Mouse (Mus musculus) forebrain, embryonic 12.5 days (tissue): ENCODE measurements around the gene Bola2. TPM values are rescaled to one million over a fixed set of nuclear protein-coding genes. Genes with fewer than 3 reads are reported as not detected.
"Not testable (repeated sequence)": the region's sequence is repeated elsewhere in the genome, so short reads cannot be mapped to it uniquely, and the experiment has no call there.

ENCODE experiments used
- ATAC-seq: fragments of 200-750 bp; cut with Nextera tagmentation; 2 replicates; pipeline ENCODE4 v1.8.0; 2017; ENCODE audit warnings: moderate TSS enrichment; ENCODE audit not compliant: low FRiP score
- H3K27ac ChIP-seq: fragments of 300-500 bp; sonication (generic); 2 replicates; pipeline ENCODE4 v1.5.1; 2016; ENCODE audit warnings: mild to moderate bottlenecking
- H3K27me3 ChIP-seq: fragments of 300-500 bp; sonication (generic); 2 replicates; pipeline ENCODE4 v1.6.1; 2016; ENCODE audit warnings: mild to moderate bottlenecking
- H3K36me3 ChIP-seq: fragments of 300-500 bp; sonication (generic); replicated peaks from 2 replicates; pipeline ENCODE4 v1.6.1; 2016; ENCODE audit warnings: mild to moderate bottlenecking
- H3K4me1 ChIP-seq: fragments of 300-500 bp; sonication (generic); 2 replicates; pipeline ENCODE4 v1.6.1; 2016
- H3K4me2 ChIP-seq: fragments of 300-500 bp; sonication (generic); 2 replicates; pipeline ENCODE4 v1.6.1; 2016; ENCODE audit warnings: mild to moderate bottlenecking, moderate library complexity
- H3K4me3 ChIP-seq: fragments of 300-500 bp; sonication (generic); replicated peaks from 2 replicates; pipeline ENCODE4 v1.5.1; 2016; ENCODE audit warnings: mild to moderate bottlenecking
- H3K9ac ChIP-seq: fragments of 300-500 bp; sonication (generic); 2 replicates; pipeline ENCODE4 v1.6.1; 2016; ENCODE audit warnings: mild to moderate bottlenecking
- H3K9me3 ChIP-seq: fragments of 300-500 bp; sonication (generic); 2 replicates; pipeline ENCODE4 v1.6.1; 2016
- WGBS: fragments of 180-500 bp; shearing (Covaris S2); methylation state at CpG from one replicate; pipeline ENCODE4 v1.1.7; 2016; 5-methylcytosine and 5-hydroxymethylcytosine counted together
- polyA plus RNA-seq: library from polyadenylated mRNA; unstranded; fragments of >200 nt; fragmentation: Nextera tagmentation; extraction: Ambion mirVana; gene quantifications from 2 replicates; pipeline ENCODE4 v1.2.1, GENCODE M21; 2016

Gene Bola2
- polyA plus RNA-seq, 1 experiment from 2014 or later, result 157 TPM

- 94% methylated on average over 3 of the region's 3 CpGs for WGBS
- Histone ChIP-seq H3K27ac (no peak overlapping the region), H3K4me3 (no peak overlapping the region), H3K27me3 (no peaks in the 10 kb centered on the region), H3K4me2 (no peak overlapping the region), H3K9me3 (no peaks in the 10 kb centered on the region), H3K9ac (no peak overlapping the region), H3K4me1 (no peaks in the 10 kb centered on the region), H3K36me3 (peaks cover 54% of the 10 kb centered on the region)
- no peak for ATAC-seq
Measured at GRCm38 (mm10) chr7:126670152-126670551, 25.0 kb upstream of the Bola2 start.

DNA sequence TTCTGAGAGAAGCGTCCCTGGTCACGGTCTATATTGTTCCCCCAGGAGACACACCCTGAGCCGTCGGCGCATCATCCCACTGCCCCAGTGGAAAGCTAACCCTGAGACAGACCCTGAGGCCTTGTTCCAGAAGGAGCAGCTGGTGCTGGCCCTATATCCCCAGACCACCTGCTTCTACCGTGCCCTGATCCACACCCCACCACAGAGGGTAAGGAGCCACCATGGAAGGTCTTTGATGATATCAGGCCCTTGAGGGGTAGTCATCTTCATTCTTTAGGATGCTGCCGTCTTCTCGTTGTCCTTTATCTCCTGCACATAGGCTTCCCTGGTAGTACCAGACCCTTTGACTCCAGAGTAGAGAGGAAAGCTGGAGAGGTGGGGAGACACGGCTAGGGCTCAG lies 23.1 kb upstream of the Bola2 start:
- Histone ChIP-seq H3K9me3 (no peaks in the 10 kb centered on the region), H3K36me3 (peaks cover 49% of the 10 kb centered on the region), H3K4me2 (no peak overlapping the region), H3K4me1 (no peaks in the 10 kb centered on the region), H3K27ac (no peak overlapping the region), H3K27me3 (no peaks in the 10 kb centered on the region), H3K9ac (no peak overlapping the region), H3K4me3 (no peak overlapping the region)
- WGBS, result 95% methylated on average over 9 of the region's 9 CpGs
- no peak for ATAC-seq

GRCm38 (mm10) chr7:126675104-126675503 lies 20.1 kb upstream of the Bola2 start:
- Histone ChIP-seq H3K36me3 (peaks cover 38% of the 10 kb centered on the region), H3K4me1 (no peaks in the 10 kb centered on the region), H3K9ac (no peak overlapping the region), H3K27ac (no peak overlapping the region), H3K4me2 (no peak overlapping the region), H3K9me3 (no peaks in the 10 kb centered on the region), H3K27me3 (no peaks in the 10 kb centered on the region), H3K4me3 (no peak overlapping the region)
- ATAC-seq, result no peak
- 96% methylated on average over 8 of the region's 8 CpGs for WGBS

DNA sequence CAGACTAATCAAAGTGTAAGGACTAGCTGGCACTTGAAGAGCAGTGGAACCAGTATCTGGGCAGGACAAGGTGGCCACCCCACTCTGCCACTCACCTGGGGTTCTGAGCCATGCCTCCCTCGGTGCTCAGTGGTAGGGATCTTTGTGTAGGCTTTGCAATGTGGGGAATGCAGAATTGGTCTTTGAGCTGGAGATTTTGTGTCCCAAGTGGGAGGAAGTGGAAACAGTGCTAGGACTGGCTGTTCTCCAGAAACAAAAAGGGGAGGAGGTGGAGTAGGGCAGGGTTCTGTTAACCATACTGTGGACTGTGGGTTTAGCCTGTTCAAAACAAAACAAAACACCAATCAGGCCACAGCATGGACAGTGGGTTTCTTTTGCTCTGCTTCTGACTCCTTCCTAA lies 19.0 kb upstream of the Bola2 start, which contains the start of gene Sult1a1:
Gene Sult1a1 (minus strand): TSS at position 226 of the 400 bp plus-strand sequence.
- WGBS, result 79% methylated on average over 1 of the region's 1 CpGs
- ATAC-seq, result no peak
- H3K9me3 ChIP-seq, result no peaks in the 10 kb centered on the region
- H3K27me3 ChIP-seq, result no peaks in the 10 kb centered on the region
- no peaks in the 10 kb centered on the region for H3K4me1 ChIP-seq
- no peak within 1 kb of the TSS for H3K4me2 ChIP-seq
- no peak within 1 kb of the TSS for H3K4me3 ChIP-seq
- no peak within 1 kb of the TSS for H3K9ac ChIP-seq
- H3K36me3 ChIP-seq, result peaks cover 27% of the 10 kb centered on the region
- no peak within 1 kb of the TSS for H3K27ac ChIP-seq

GRCm38 (mm10) chr7:126676631-126677220 lies 18.5 kb upstream of the Bola2 start:
- no peak overlapping the region for H3K4me3 ChIP-seq
- H3K9ac ChIP-seq, result no peak overlapping the region
- H3K27me3 ChIP-seq, result no peaks in the 10 kb centered on the region
- no peaks in the 10 kb centered on the region for H3K4me1 ChIP-seq
- WGBS, result 92% methylated on average over 4 of the region's 4 CpGs
- H3K27ac ChIP-seq, result no peak overlapping the region
- H3K9me3 ChIP-seq, result no peaks in the 10 kb centered on the region
- H3K36me3 ChIP-seq, result peaks cover 22% of the 10 kb centered on the region
- no peak overlapping the region for H3K4me2 ChIP-seq
- no peak for ATAC-seq

GRCm38 (mm10) chr7:126678545-126679341 lies 16.5 kb upstream of the Bola2 start:
- peaks cover 12% of the 10 kb centered on the region for H3K36me3 ChIP-seq
- H3K9me3 ChIP-seq, result no peaks in the 10 kb centered on the region
- H3K4me1 ChIP-seq, result no peaks in the 10 kb centered on the region
- no peak overlapping the region for H3K4me2 ChIP-seq
- WGBS, result 87% methylated on average over 8 of the region's 8 CpGs
- H3K27ac ChIP-seq, result no peak overlapping the region
- H3K9ac ChIP-seq, result no peak overlapping the region
- no peak overlapping the region for H3K4me3 ChIP-seq
- H3K27me3 ChIP-seq, result no peaks in the 10 kb centered on the region
- no peak for ATAC-seq

DNA sequence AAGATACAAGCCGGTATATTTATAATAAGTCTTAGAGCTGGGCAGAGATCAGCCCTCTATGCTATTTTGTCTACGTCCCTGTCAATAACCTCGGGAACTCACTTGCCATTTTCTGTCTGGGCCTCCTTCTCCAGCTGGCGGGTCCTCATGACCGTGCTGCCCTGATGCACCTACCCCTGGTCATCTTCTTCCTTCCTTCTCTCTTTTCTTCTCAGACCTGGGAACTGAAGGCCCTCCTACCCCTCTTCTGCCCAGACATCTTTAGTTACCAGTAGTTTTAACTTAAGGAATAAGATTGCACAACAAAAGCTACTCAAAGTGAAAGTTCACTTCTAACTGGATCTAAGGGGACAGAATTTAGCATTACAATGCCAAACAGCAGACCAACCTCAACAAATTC lies 15.5 kb upstream of the Bola2 start:
- Histone ChIP-seq H3K27ac (no peak overlapping the region), H3K4me1 (no peaks in the 10 kb centered on the region), H3K27me3 (no peaks in the 10 kb centered on the region), H3K9ac (no peak overlapping the region), H3K4me2 (no peak overlapping the region), H3K9me3 (no peaks in the 10 kb centered on the region), H3K4me3 (no peak overlapping the region), H3K36me3 (peaks cover 12% of the 10 kb centered on the region)
- WGBS, result 94% methylated on average over 5 of the region's 5 CpGs
- no peak for ATAC-seq

GRCm38 (mm10) chr7:126681221-126681620 lies 14.0 kb upstream of the Bola2 start:
- ATAC-seq, result no peak
- Histone ChIP-seq H3K36me3 (peaks cover 3% of the 10 kb centered on the region), H3K9me3 (no peaks in the 10 kb centered on the region), H3K4me2 (no peak overlapping the region), H3K4me3 (no peak overlapping the region), H3K9ac (no peak overlapping the region), H3K4me1 (no peaks in the 10 kb centered on the region), H3K27ac (no peak overlapping the region), H3K27me3 (no peaks in the 10 kb centered on the region)
- WGBS, result 97% methylated on average over 5 of the region's 5 CpGs

GRCm38 (mm10) chr7:126688156-126688555 lies 7.0 kb upstream of the Bola2 start:
- 76% methylated on average over 4 of the region's 4 CpGs for WGBS
- H3K4me1 ChIP-seq, H3K27me3 ChIP-seq, H3K9ac ChIP-seq, H3K4me3 ChIP-seq, ATAC-seq, H3K9me3 ChIP-seq, H3K4me2 ChIP-seq, H3K27ac ChIP-seq: not testable (repeated sequence)
- H3K36me3 ChIP-seq, result peaks cover 29% of the 10 kb centered on the region

GRCm38 (mm10) chr7:126689021-126689420 lies 6.2 kb upstream of the Bola2 start:
- Histone ChIP-seq H3K4me3 (no peak overlapping the region), H3K9ac (no peak overlapping the region), H3K27me3 (no peaks in the 10 kb centered on the region), H3K4me2 (no peak overlapping the region), H3K4me1 (peaks cover 6% of the 10 kb centered on the region), H3K27ac (no peak overlapping the region), H3K36me3 (peaks cover 29% of the 10 kb centered on the region), H3K9me3 (no peaks in the 10 kb centered on the region)
- 83% methylated on average over 3 of the region's 3 CpGs for WGBS
- no peak for ATAC-seq

DNA sequence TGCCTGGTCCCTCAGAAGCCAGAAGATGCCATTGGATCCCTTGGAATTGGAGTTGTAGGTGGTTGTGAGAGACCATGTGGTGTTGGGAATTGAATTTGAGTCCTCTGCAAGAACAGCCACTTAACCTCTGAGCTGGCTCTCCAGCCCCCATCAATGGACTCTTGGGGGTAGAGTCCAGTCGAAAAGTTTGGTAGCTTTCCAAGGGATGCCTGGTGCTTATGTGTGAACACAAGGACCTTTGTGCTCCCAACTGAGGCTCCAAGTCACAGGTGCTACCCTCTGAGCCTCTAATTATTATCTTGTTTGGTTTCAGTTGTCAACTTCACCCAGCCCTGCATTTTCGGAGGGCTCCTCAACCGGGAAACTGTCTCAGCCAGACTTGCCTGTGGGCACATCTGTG lies 4.5 kb upstream of the Bola2 start:
- Histone ChIP-seq H3K4me2 (no peak overlapping the region), H3K27ac (no peak overlapping the region), H3K36me3 (peaks cover 29% of the 10 kb centered on the region), H3K9me3 (no peaks in the 10 kb centered on the region), H3K9ac (no peak overlapping the region), H3K4me1 (peaks cover 12% of the 10 kb centered on the region), H3K4me3 (no peak overlapping the region), H3K27me3 (no peaks in the 10 kb centered on the region)
- no peak for ATAC-seq
- WGBS, result 87% methylated on average over 3 of the region's 3 CpGs

DNA sequence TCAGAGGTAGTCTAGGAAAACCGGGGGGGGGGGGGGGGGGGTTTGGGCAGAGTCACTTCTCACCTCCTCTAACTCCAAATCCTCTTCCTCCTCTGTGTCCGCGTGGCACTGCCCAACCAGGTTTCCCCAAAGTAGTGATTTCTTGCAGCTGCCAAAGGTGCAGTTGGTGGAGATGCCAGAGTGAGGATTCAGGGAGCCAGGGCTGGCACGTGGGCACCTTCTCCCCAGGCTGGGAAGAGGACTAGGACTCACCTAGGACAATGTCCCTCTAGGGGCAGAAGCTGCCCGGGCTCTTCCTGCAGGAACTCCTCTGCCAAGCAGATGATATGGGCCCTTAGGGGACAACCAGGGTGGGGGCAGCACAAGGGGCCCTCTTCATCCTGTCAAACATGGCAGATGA lies 3.5 kb upstream of the Bola2 start:
- no peak overlapping the region for H3K9ac ChIP-seq
- whole genome bisulfite sequencing, result 84% methylated on average over 5 of the region's 5 CpGs
- ATAC-seq, result no peak
- no peaks in the 10 kb centered on the region for H3K9me3 ChIP-seq
- peaks cover 29% of the 10 kb centered on the region for H3K36me3 ChIP-seq
- no peak overlapping the region for H3K4me3 ChIP-seq
- H3K4me1 ChIP-seq, result peaks cover 18% of the 10 kb centered on the region
- no peak overlapping the region for H3K27ac ChIP-seq
- no peaks in the 10 kb centered on the region for H3K27me3 ChIP-seq
- no peak overlapping the region for H3K4me2 ChIP-seq

DNA sequence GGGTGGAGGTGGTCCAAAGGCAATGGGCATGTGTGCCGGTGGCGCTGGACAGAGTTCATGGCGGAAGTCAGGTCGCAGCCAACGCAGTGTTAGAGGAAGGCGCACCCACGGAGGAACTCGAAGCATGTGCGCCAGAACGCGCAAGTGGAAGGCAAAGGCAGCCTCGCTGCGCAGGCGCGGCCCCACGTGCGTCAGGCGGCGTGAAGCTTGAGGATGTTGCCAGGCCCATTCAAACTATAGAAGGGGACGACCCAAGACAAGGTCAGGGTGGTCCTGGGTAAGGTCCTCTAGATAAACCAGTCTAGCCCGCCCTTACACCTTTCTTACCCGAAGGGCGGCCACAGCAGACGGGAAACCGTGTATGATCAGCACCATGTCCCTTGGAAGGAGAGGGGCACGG lies 2.8 kb upstream of the Bola2 start:
- Histone ChIP-seq H3K4me2 (no peak overlapping the region), H3K36me3 (peaks cover 29% of the 10 kb centered on the region), H3K9me3 (no peaks in the 10 kb centered on the region), H3K27me3 (no peaks in the 10 kb centered on the region), H3K9ac (no peak overlapping the region), H3K4me1 (peaks cover 25% of the 10 kb centered on the region), H3K4me3 (no peak overlapping the region), H3K27ac (no peak overlapping the region)
- ATAC-seq, result no peak
- WGBS, result 95% methylated on average over 26 of the region's 26 CpGs
